Mouse (Mus musculus): Measurements from ENCODE around the gene Fmod. TPM values are rescaled to one million over a fixed set of nuclear protein-coding genes. Genes with fewer than 3 reads are reported as not detected.

Gene Fmod
- total and polyA plus RNA-seq, 3 experiments, result 0.16 TPM; not detected in 2

DNA sequence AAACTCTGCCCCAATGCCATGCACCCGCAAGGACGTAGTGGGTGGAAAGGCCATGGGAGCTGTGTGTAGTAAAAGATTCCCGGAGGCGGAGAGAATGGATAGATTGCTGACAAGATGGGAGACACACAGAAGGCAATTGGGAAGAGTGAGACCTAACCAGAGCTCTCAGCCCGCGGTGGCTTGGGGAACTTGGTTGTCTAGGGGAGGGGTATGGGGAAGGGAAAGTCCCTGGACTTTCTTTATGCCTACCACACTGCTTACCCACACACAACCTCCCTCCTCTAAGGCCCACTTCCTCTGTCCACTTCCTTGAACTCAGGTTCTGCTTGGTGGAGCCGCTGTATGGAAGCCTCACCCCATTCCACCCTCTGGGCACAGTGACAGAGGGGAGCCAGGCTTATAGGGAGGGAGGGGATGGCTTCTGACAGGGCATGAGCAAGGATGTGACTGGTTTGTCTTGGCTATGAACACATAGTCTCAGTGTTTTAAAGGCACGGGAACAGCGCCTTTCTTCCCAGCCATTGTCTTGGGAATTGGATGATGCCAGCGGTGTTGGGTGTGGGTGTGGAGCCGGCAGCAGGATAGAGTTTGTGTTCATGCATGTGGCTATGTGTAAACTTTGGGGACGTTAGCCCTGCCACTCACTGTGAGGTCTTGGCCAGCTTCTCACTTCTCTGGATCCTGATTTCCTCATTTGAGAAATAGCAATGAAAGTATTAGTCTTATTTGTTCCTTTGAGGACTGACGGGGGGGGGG, 56.9 kb downstream of the Fmod start:
- ATAC-seq (ENCODE audit: extremely low read depth, insufficient number of reproducible peaks, low FRiP score, poor library complexity, severe bottlenecking) (no peak), DNase-seq (ENCODE audit: low spot score) (no peak)
- peaks cover 46% of the 10 kb centered on the region for H3K27me3 ChIP-seq (ENCODE audit: insufficient read depth, low read length)
- peak overlapping the region; percentile 70; the same call in 1 of the 2 replicates for H3K4me3 ChIP-seq (ENCODE audit: low read depth, low read length)
- no peak for TF ChIP-seq GATA2 (IDR thresholded peaks at IDR 0.05; ENCODE audit: borderline replicate concordance, low read depth, low read length)
- no peak for TF ChIP-seq CTCF (IDR thresholded peaks at IDR 0.05; ENCODE audit: low read depth, low read length)
- TF ChIP-seq TAL1 (conservative IDR thresholded peaks at IDR 0.05; ENCODE audit: low read depth, low read length), result no peak
- no peak for TF ChIP-seq POLR2AphosphoS5 (IDR thresholded peaks at IDR 0.05; ENCODE audit: insufficient replicate concordance, low read depth, low read length)
- no peak for TF ChIP-seq GATA1 (IDR thresholded peaks at IDR 0.05; ENCODE audit: borderline replicate concordance, low read length)
- no peaks in the 10 kb centered on the region for H3K36me3 ChIP-seq (replicated peaks)
- peaks cover 73% of the 10 kb centered on the region for H3K4me1 ChIP-seq (ENCODE audit: insufficient read depth, low read depth, low read length)
- H3K9me3 ChIP-seq (replicated peaks), result no peaks in the 10 kb centered on the region

GRCm38 (mm10) chr1:134095033-134095612, 58.1 kb downstream of the Fmod start:
- no peak for DNase-seq (ENCODE audit: low spot score)
- no peak for ATAC-seq (ENCODE audit: extremely low read depth, insufficient number of reproducible peaks, low FRiP score, poor library complexity, severe bottlenecking)
- TF ChIP-seq CTCF (IDR thresholded peaks at IDR 0.05; ENCODE audit: low read depth, low read length), result no peak
- H3K4me3 ChIP-seq (ENCODE audit: low read depth, low read length), result no peak overlapping the region; the same call in 1 of the 2 replicates
- no peaks in the 10 kb centered on the region for H3K36me3 ChIP-seq (replicated peaks)
- peaks cover 45% of the 10 kb centered on the region for H3K27me3 ChIP-seq (ENCODE audit: insufficient read depth, low read length)
- no peaks in the 10 kb centered on the region for H3K9me3 ChIP-seq (replicated peaks)
- H3K4me1 ChIP-seq (ENCODE audit: insufficient read depth, low read depth, low read length), result peaks cover 83% of the 10 kb centered on the region

DNA sequence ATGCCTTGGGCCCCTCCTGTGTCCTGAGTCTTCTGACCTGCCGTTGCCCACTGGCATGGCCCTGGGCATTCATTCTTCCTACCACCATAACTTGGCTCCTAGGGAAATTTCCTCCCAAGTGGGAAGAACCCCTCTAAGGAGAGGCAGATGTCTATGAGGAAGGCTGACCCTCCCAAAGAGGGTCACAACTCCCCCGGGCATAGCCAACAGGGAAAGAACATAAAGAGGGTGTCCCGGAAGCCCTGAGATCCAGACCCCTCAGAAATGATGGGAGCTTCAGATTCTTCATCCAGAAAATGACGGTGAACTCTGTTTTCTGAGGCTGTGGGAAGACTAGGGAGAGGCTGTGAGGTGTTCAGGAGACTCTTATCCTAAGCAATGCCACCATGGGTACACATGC, 58.7 kb downstream of the Fmod start:
- no peak for TF ChIP-seq GATA2 (IDR thresholded peaks at IDR 0.05; ENCODE audit: borderline replicate concordance, low read depth, low read length)
- no peak for TF ChIP-seq CTCF (IDR thresholded peaks at IDR 0.05; ENCODE audit: low read depth, low read length)
- no peak for TF ChIP-seq TAL1 (conservative IDR thresholded peaks at IDR 0.05; ENCODE audit: low read depth, low read length)
- TF ChIP-seq GATA1 (IDR thresholded peaks at IDR 0.05; ENCODE audit: borderline replicate concordance, low read length), result no peak
- TF ChIP-seq POLR2AphosphoS5 (IDR thresholded peaks at IDR 0.05; ENCODE audit: insufficient replicate concordance, low read depth, low read length), result no peak
- H3K4me1 ChIP-seq (ENCODE audit: insufficient read depth, low read depth, low read length), result peaks cover 89% of the 10 kb centered on the region
- ATAC-seq (ENCODE audit: extremely low read depth, insufficient number of reproducible peaks, low FRiP score, poor library complexity, severe bottlenecking) (no peak), DNase-seq (ENCODE audit: low spot score) (no peak)
- H3K36me3 ChIP-seq (replicated peaks), result no peaks in the 10 kb centered on the region
- H3K9me3 ChIP-seq (replicated peaks), result no peaks in the 10 kb centered on the region
- H3K27me3 ChIP-seq (ENCODE audit: insufficient read depth, low read length), result peaks cover 44% of the 10 kb centered on the region
- no peak overlapping the region for H3K4me3 ChIP-seq (ENCODE audit: low read depth, low read length)

GRCm38 (mm10) chr1:134096264-134096934, 59.3 kb downstream of the Fmod start:
- H3K27me3 ChIP-seq (ENCODE audit: insufficient read depth, low read length), result peaks cover 39% of the 10 kb centered on the region
- H3K4me1 ChIP-seq (ENCODE audit: insufficient read depth, low read depth, low read length), result peaks cover 92% of the 10 kb centered on the region
- no peaks in the 10 kb centered on the region for H3K9me3 ChIP-seq (replicated peaks)
- TF ChIP-seq GATA2 (IDR thresholded peaks at IDR 0.05; ENCODE audit: borderline replicate concordance, low read depth, low read length), result no peak
- TF ChIP-seq TAL1 (conservative IDR thresholded peaks at IDR 0.05; ENCODE audit: low read depth, low read length), result no peak
- TF ChIP-seq POLR2AphosphoS5 (IDR thresholded peaks at IDR 0.05; ENCODE audit: insufficient replicate concordance, low read depth, low read length), result no peak
- no peak for TF ChIP-seq GATA1 (IDR thresholded peaks at IDR 0.05; ENCODE audit: borderline replicate concordance, low read length)
- no peak for TF ChIP-seq CTCF (IDR thresholded peaks at IDR 0.05; ENCODE audit: low read depth, low read length)
- no peak overlapping the region for H3K4me3 ChIP-seq (ENCODE audit: low read depth, low read length)
- ATAC-seq (ENCODE audit: extremely low read depth, insufficient number of reproducible peaks, low FRiP score, poor library complexity, severe bottlenecking) (no peak), DNase-seq (ENCODE audit: low spot score) (no peak)
- H3K36me3 ChIP-seq (replicated peaks), result no peaks in the 10 kb centered on the region

- ATAC-seq (ENCODE audit: extremely low read depth, insufficient number of reproducible peaks, low FRiP score, poor library complexity, severe bottlenecking), result no peak
- H3K4me1 ChIP-seq (ENCODE audit: insufficient read depth, low read depth, low read length), result peaks cover 86% of the 10 kb centered on the region
Observed at GRCm38 (mm10) chr1:134097080-134097855, 60.2 kb downstream of the Fmod start.

More at GRCm38 (mm10) chr1:134097080-134097855, 60.2 kb downstream of the Fmod start:
- no peak for DNase-seq (ENCODE audit: low spot score)
- no peak overlapping the region for H3K4me3 ChIP-seq (ENCODE audit: low read depth, low read length)
- no peak for TF ChIP-seq GATA2 (IDR thresholded peaks at IDR 0.05; ENCODE audit: borderline replicate concordance, low read depth, low read length)
- no peak for TF ChIP-seq CTCF (IDR thresholded peaks at IDR 0.05; ENCODE audit: low read depth, low read length)
- no peak for TF ChIP-seq GATA1 (IDR thresholded peaks at IDR 0.05; ENCODE audit: borderline replicate concordance, low read length)
- TF ChIP-seq POLR2AphosphoS5 (IDR thresholded peaks at IDR 0.05; ENCODE audit: insufficient replicate concordance, low read depth, low read length), result no peak
- no peak for TF ChIP-seq TAL1 (conservative IDR thresholded peaks at IDR 0.05; ENCODE audit: low read depth, low read length)
- H3K9me3 ChIP-seq (replicated peaks), result no peaks in the 10 kb centered on the region
- H3K27me3 ChIP-seq (ENCODE audit: insufficient read depth, low read length), result peaks cover 34% of the 10 kb centered on the region
- no peaks in the 10 kb centered on the region for H3K36me3 ChIP-seq (replicated peaks)

Other genes with a start within 250 kb of the Fmod start
- gene Atp2b4, start 236.2 kb upstream of the Fmod start, total RNA-seq (2014; fragmentation: Nextera tagmentation), result 274 and 278 TPM in 2 replicates
- gene Atp2b4, start 236.2 kb upstream of the Fmod start, total RNA-seq (2017), result 32.2 and 34.0 TPM in 2 replicates
- 69.4 and 85.7 TPM in 2 replicates for gene Atp2b4, start 236.2 kb upstream of the Fmod start, polyA plus RNA-seq (2012)
- not detected in 2 replicates for gene Optc, start 129.3 kb upstream of the Fmod start, total RNA-seq (2014; fragmentation: Nextera tagmentation)
- 0.12 TPM in 1 of 2 replicates, not detected in the other for gene Optc, start 129.3 kb upstream of the Fmod start, total RNA-seq (2017)
- gene Optc, start 129.3 kb upstream of the Fmod start, polyA plus RNA-seq (2012), result not detected in 2 replicates
- not detected in 2 replicates for gene Prelp, start 115.8 kb upstream of the Fmod start, total RNA-seq (2014; fragmentation: Nextera tagmentation)
- gene Prelp, start 115.8 kb upstream of the Fmod start, total RNA-seq (2017), result 0.06 and 0.11 TPM in 2 replicates
- gene Prelp, start 115.8 kb upstream of the Fmod start, polyA plus RNA-seq (2012), result 0.04 and 0.10 TPM in 2 replicates
- gene Btg2, start 41.9 kb downstream of the Fmod start, total RNA-seq (2014; fragmentation: Nextera tagmentation), result 14.3 and 25.7 TPM in 2 replicates
- gene Btg2, start 41.9 kb downstream of the Fmod start, total RNA-seq (2017), result 12.3 and 13.5 TPM in 2 replicates
- gene Btg2, start 41.9 kb downstream of the Fmod start, polyA plus RNA-seq (2012), result 2.3 and 4.6 TPM in 2 replicates
- not detected in 2 replicates for gene Chit1, start 74.0 kb downstream of the Fmod start, total RNA-seq (2014; fragmentation: Nextera tagmentation)
- not detected in 2 replicates for gene Chit1, start 74.0 kb downstream of the Fmod start, total RNA-seq (2017)
- not detected in 2 replicates for gene Chit1, start 74.0 kb downstream of the Fmod start, polyA plus RNA-seq (2012)
- not detected in 2 replicates for gene Chil1, start 144.9 kb downstream of the Fmod start, total RNA-seq (2014; fragmentation: Nextera tagmentation)
- not detected in 2 replicates for gene Chil1, start 144.9 kb downstream of the Fmod start, total RNA-seq (2017)
- gene Chil1, start 144.9 kb downstream of the Fmod start, polyA plus RNA-seq (2012), result not detected in 2 replicates
- gene Mybph, start 156.2 kb downstream of the Fmod start, total RNA-seq (2014; fragmentation: Nextera tagmentation), result not detected in 2 replicates
- gene Mybph, start 156.2 kb downstream of the Fmod start, total RNA-seq (2017), result 0.05 TPM in 1 of 2 replicates, not detected in the other
- not detected in 2 replicates for gene Mybph, start 156.2 kb downstream of the Fmod start, polyA plus RNA-seq (2012)
- not detected in 2 replicates for gene Adora1, start 198.2 kb downstream of the Fmod start, total RNA-seq (2014; fragmentation: Nextera tagmentation)
- 0.06 and 0.16 TPM in 2 replicates for gene Adora1, start 198.2 kb downstream of the Fmod start, total RNA-seq (2017)
- not detected in 2 replicates for gene Adora1, start 198.2 kb downstream of the Fmod start, polyA plus RNA-seq (2012)